Mouse (Mus musculus) spleen, adult 12 weeks (tissue): ENCODE data around the gene Nploc4.
"Not testable (repeated sequence)": the region's sequence is repeated elsewhere in the genome, so short reads cannot be mapped to it uniquely, and the experiment has no call there.

ENCODE experiments used
- DNase-seq: peaks from one replicate; pipeline ENCODE4 v3.0.0; 2022; ENCODE audit warnings: low spot score

Gene Nploc4

DNA sequence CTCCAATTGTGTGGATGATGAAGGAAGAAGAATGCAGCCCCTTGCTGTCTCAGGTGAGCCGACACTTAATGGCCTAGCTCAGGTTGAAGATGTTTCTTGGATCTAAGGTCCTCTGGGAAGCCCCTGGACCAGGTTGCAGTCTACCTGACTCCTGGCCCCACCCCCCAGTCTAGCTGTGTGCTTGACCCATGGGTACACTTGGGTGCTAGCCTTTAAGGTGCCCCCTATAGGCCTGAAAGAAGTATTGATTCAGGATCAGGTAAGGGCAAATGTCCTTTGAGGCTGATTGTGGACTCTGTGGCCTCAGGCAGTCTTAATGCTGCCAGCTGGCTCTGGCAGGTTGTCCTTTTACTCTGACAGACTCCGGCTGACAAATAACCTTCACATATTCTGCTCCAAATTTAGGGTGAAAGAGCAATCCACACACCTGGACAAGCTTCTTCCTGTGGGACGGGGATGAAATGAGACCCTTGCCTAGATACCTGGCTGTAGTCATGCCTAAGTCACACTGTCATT, 5.3 kb upstream of the Nploc4 start:
- DNase-seq = no peak

DNA sequence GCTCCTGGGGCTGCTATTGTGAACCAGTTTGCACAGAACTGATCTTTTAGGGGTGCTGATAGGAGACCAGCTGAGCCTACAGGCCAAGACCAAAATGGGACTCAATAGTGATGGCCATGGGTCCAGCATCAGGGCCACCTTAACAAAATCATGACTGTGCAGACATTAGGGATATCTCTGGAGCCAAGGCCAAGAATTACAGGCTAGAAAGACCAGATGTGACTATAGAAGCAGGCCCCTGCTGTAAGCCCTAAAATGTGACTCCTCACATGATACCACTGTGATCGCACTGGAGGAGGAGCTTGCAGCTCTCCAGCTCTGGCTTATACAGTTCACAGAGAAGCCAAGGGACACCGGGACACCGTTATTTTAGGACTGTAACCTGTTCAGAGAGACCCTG, 4.8 kb upstream of the Nploc4 start, which contains the start of gene Tspan10:
Gene Tspan10 (plus strand): TSS at position 301 of the 400 bp plus-strand sequence.
- no peak for DNase-seq

GRCm38 (mm10) chr11:120437857-120438385, 413 bp upstream of the Nploc4 start:
- no peak for DNase-seq

- no peak for DNase-seq
Measured at GRCm38 (mm10) chr11:120426727-120427126, 10.8 kb downstream of the Nploc4 start.

- DNase-seq = no peak
Measured at GRCm38 (mm10) chr11:120423569-120424295, 13.8 kb downstream of the Nploc4 start.

DNA sequence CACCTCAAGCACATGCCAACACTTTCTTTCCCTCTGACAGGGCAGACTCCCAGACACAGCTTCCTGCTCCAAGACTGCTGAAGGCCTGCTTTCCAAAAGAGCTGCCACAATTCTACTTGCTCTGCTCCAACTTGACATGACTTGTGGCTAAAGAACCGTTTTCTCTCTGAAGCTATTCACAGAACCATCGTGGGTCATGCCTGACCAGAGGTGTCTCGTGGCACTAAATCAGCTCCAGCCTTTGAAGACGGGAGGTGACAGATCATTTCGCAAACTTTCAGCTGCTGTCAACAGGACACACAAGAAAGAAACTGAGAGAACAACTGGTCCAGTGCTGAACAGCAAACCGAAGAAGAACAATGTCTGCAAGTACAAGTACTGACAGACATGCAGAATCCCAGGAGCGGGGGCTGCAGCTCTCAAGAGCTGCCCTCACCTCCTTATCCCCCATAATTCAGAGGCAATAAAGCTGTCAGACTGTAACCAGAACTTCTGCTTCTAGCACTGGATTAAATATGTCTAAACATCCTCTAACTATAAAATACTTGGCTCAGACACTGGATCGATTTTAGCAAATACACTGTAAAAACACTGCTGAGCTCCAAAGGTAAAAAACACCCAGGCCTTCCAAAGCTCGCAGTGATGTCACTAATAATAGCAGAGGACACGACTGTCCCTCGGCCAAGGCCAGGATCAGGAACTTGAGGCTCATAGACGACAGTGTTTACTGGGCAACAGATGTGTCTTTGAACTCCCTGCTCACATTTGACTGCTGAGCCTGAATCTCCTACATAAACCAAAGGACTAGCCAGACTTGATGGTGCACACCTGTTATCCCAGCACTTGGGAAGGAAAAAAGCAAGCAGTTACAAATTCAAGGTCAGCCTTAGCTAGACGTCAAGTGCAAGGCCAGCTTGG, 14.6 kb downstream of the Nploc4 start:
- no peak for DNase-seq

- no peak for DNase-seq
Measured at GRCm38 (mm10) chr11:120418592-120418991, 18.9 kb downstream of the Nploc4 start.

DNA sequence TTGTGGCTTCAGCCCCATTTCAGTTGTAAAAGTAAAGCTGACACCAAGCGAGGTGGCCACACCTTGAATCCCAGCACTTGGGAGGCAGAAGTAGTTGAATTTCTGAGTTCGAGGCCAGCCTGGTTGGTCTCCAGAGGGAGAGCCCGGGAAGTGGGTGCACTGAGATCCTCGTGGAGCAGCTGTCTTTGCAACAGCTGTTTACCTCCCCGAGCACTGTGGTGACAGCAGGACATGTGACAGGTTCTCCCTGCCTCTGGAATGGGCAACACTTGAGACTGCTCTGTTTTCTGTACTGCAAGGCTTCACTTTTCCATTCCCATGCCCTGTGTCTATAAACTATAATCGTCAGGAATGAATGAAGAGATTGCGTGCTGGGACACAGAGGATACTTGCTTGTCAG, 19.7 kb downstream of the Nploc4 start:
- DNase-seq = no peak

DNA sequence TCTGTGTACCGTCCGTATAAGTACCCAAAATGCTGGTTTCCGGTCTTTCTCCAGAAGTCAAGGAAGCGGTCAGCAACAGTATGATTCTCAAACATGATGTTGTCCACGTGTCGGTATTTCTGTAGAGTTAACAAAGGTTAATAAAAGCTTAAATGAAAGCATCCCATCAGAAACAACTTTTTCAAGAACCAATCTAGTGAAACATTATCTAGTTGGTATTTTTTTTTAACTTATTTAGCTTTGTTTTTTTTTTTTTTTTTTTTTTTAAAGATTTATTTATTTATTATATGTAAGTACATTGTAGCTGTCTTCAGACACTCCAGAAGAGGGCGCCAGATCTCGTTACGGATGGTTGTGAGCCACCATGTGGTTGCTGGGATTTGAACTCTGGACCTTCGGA, 23.9 kb downstream of the Nploc4 start:
- not testable (repeated sequence) for DNase-seq

- DNase-seq = no peak
Measured at GRCm38 (mm10) chr11:120406445-120406844, 31.1 kb downstream of the Nploc4 start.

GRCm38 (mm10) chr11:120405867-120406266, 31.6 kb downstream of the Nploc4 start:
- DNase-seq = no peak

DNA sequence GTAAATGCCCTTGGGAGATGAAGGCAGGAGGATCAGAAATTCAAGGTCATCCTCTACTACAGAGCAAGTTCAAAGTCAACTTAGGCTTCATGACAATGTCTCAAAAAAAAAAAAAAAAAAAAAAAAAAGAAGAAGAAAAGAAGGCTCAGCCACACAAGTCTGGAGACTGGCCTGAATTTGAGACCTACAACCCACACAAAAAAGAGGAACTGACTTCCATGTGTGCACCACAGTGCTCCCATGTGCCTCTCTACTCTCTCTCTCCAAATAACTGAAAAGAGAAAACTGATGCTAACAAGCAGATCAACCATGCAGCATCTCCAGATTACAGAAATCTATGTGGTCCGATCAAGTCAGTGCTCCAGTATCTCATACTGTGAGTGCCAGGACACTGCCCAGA, 32.7 kb downstream of the Nploc4 start:
- DNase-seq = no peak

- DNase-seq = no peak
Measured at GRCm38 (mm10) chr11:120399319-120399718, 38.2 kb downstream of the Nploc4 start.

DNA sequence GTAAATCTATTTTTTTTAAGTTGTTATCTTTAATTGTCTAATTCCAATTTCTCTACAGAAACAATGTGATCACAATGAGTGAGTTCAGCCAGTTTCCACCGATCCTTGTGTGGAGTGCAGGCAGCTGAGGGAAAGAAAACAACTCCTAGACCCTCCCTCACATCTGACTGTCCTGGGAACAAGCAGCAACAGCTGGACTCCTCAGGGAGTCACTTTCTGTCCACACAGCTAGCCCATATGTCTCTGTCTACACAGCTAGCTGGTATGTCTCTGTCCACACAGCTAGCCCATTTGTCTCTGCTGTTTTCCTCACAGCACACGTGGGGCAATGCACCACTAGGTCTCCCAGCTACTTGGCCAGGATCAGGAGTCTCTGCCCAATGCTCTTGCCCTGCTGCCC, 39.9 kb downstream of the Nploc4 start:
- DNase-seq = no peak

DNA sequence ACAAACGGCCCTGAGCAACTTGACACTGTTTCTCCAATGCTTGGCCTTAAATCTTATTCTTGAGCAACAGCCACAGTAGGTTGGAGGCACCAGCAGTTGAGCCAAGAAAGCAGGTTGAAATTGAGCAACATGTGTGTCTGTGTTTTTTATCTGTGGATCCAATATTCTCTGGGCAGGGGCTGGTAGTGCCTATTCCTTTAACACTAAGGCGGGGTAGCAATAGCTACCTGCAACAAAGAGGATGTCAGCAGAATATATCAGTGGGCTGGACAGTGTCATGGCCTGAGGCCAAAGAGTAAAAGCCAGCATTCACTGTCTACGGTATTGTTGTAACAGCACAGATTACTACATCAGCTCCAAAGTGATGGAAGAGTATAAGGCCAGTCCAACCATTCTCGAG, 41.8 kb downstream of the Nploc4 start:
- no peak for DNase-seq

GRCm38 (mm10) chr11:120388580-120388979, 48.9 kb downstream of the Nploc4 start:
- no peak for DNase-seq

DNA sequence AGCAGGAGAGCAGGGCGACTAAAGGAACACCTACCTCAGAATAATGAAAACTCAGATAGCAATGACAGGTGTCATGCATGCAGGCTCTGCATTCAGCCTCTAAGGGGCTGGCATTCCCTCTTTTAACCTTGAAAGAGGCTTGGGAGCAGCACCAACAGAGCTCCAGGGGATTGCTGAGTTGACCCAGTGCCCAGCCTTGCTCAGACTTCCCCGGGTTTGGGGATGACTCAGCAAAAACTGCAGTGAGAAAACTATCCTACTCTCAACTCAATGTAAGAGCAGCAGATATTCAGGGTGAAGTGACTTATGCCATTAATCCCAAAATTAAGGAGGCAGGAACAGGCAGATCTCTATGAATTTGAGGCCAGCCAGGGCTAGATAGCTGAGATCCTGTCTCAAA, 50.4 kb downstream of the Nploc4 start:
- DNase-seq = no peak

DNA sequence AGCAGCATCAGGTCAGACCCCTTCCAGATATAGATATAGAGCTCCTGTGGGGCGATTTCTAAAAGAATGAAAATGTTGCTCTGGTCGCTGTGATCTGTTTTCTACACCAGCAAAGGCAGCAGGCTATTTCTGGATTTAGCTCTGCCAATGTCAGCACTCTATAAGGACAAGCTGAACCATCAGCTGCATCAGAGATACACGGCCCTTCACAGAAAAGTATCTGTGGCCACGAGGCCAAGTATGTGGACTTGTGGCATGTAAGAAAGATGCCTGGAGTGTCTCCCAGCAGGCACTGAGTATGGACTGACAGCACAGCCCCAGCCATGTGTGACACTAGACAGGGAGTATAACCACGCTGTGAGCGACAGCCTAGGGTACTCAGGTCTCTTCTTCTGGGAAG, 50.9 kb downstream of the Nploc4 start:
- DNase-seq = no peak

DNA sequence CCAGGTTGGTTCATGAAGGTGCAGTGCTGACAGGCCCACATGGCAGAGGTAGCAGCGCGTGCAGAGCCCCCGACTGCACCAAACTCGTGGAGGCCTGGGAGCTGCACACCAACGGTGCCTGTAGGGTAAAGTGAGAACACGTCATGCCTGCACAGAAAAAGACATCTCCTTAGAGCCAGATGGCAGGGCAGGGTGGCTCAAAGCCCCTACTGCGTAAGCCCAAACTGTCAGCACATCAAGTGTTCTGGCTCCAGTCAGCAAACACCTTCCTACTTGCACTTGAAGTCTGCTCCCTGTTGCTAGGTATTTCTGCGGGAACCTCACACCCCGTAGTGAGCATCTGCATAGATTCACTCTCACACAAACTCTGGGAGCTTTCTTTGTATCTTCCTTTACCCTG, 55.0 kb downstream of the Nploc4 start:
- DNase-seq = no peak

DNA sequence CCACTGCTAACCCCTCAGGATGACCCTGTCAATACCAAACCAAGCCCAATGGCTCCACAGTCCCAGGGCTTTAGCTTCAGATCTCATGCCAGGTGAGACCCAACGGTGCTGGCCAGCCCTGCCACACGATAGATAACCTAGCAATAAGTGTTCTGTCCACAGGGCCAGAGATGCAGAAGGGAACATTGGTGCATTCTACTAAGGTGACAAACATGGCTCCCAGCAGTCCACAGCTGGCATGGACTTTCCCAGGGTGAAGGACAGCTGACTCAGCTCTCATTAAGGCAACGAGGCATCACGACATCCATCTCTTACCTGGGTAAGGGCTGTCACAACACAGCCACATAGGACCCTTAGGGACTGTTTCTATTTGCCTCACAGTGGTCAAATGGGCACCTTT, 56.4 kb downstream of the Nploc4 start:
- DNase-seq = no peak

GRCm38 (mm10) chr11:120380271-120380670, 57.2 kb downstream of the Nploc4 start:
- no peak for DNase-seq

DNA sequence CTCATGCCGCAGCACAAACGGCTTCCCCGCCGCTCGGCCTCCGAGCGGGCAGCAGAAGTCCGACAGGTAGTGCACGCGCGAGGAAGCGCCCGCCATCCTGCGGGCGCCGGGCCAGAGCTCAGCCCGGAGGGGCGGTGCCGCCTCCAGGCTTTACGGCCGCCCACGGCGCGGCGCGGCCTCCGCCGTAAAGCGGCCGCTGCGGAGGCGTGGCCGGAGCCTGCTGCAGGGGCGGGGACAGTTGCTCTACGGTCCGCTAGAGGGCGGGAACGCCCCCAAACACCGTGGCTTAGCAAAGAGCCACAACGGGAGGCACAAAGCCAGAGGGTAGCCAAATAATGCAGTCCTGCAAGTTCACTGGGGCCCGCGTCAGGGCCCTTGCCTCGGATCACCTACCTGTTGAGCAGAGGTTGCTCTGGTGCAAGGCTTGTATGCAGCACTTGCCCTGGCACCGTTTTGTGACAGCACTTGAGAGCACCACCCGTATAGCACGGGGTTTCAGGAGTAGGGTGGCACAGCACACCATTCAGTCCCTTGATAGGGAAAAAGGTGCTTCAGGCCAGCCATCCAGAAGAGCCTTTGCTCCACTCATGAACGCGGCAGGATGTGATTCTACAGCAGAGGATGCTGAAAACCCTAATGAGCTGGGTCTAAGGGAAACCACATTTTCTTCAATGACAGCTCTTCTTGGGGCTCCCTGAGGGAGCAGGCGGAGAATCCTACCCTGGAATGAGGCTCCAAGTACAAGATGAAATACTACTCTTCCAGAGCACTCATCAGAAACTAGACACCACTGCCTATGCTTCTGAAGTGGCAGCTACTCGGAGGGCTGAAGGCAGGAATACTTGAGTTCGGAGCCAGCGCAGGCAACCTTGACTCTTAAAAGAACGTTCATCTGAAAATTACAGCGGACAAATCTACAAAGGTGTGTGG, 58.6 kb downstream of the Nploc4 start, which contains the start of gene Faap100:
Gene Faap100 (minus strand): TSS at position 154 of the 930 bp plus-strand sequence.
- DNase-seq = peak; percentile 90
